Mouse (Mus musculus) ES-Bruce4 (cell line): ENCODE results near the gene Trim60.

Experiments used
- CTCF ChIP-seq: IDR thresholded peaks from one replicate; pipeline ENCODE4 v1.8.1; 2011; ENCODE audit warnings: low read depth, low read length
- POLR2A ChIP-seq: IDR thresholded peaks from one replicate; pipeline ENCODE4 v1.8.1; 2011; ENCODE audit warnings: low read length; ENCODE audit not compliant: insufficient read depth

GRCm38 (mm10) chr8:64962836-64963235, 55.5 kb downstream of the Trim60 start:
- TF ChIP-seq POLR2A (no peak), CTCF (no peak)
